Mouse (Mus musculus) lung, embryonic 15.5 days (tissue): ENCODE results near the gene Tmem117. TPM values are rescaled to one million over a fixed set of nuclear protein-coding genes. Genes with fewer than 3 reads are reported as not detected.

Experiments used
- ATAC-seq: fragments of 200-750 bp; cut with Nextera tagmentation; 2 replicates; pipeline ENCODE4 v1.8.0; 2017; ENCODE audit warnings: moderate number of reproducible peaks, borderline replicate concordance; ENCODE audit not compliant: low FRiP score, low TSS enrichment; ENCODE audit errors: extremely low read depth
- H3K27ac ChIP-seq: fragments of 300-500 bp; sonication (generic); 2 replicates; pipeline ENCODE4 v1.5.1; 2015; ENCODE audit warnings: moderate library complexity, mild to moderate bottlenecking, inconsistent platforms
- H3K27me3 ChIP-seq: fragments of 300-500 bp; sonication (generic); 2 replicates; pipeline ENCODE4 v1.6.1; 2015; ENCODE audit warnings: inconsistent platforms
- H3K36me3 ChIP-seq: fragments of 300-500 bp; sonication (generic); 2 replicates; pipeline ENCODE4 v1.6.1; 2015; ENCODE audit warnings: inconsistent platforms
- H3K4me1 ChIP-seq: fragments of 300-500 bp; sonication (generic); 2 replicates; pipeline ENCODE4 v1.6.1; 2015; ENCODE audit warnings: inconsistent platforms
- H3K4me2 ChIP-seq: fragments of 300-500 bp; sonication (generic); 2 replicates; pipeline ENCODE4 v1.6.1; 2015; ENCODE audit warnings: inconsistent platforms, mild to moderate bottlenecking, moderate library complexity
- H3K4me3 ChIP-seq: fragments of 300-500 bp; sonication (generic); 2 replicates; pipeline ENCODE4 v1.5.1; 2015; ENCODE audit warnings: mild to moderate bottlenecking, inconsistent platforms
- H3K9ac ChIP-seq: fragments of 300-500 bp; sonication (generic); 2 replicates; pipeline ENCODE4 v1.6.1; 2015; ENCODE audit warnings: inconsistent platforms
- H3K9me3 ChIP-seq: fragments of 300-500 bp; sonication (generic); 2 replicates; pipeline ENCODE4 v1.6.1; 2016; ENCODE audit warnings: inconsistent platforms
- WGBS: fragments of 180-500 bp; shearing (Covaris S2); methylation state at CpG from one replicate; pipeline ENCODE4 v1.1.7; 2015; 5-methylcytosine and 5-hydroxymethylcytosine counted together
- polyA plus RNA-seq: library from polyadenylated mRNA; unstranded; fragments of >200 nt; fragmentation: Nextera tagmentation; extraction: Ambion mirVana; gene quantifications from 2 replicates; pipeline ENCODE4 v1.2.1, GENCODE M21; 2015

Tmem117 gene
- polyA plus RNA-seq, 1 experiment from 2014 or later: 3.7 TPM

- Histone ChIP-seq H3K36me3 (no peaks in the 10 kb centered on the region), H3K27me3 (no peaks in the 10 kb centered on the region), H3K9me3 (no peaks in the 10 kb centered on the region), H3K4me1 (peaks cover 4% of the 10 kb centered on the region; the same call in 1 of the 2 replicates), H3K4me3 (no peak overlapping the region), H3K27ac (no peak overlapping the region), H3K4me2 (no peak overlapping the region), H3K9ac (no peak overlapping the region)
- ATAC-seq: no peak
- 39% methylated on average over 13 of the region's 13 CpGs for WGBS
These were observed 20.7 kb downstream of the Tmem117 start for GRCm38 (mm10) chr15:94649766-94650120.

- Histone ChIP-seq H3K4me2 (no peak overlapping the region), H3K27me3 (no peaks in the 10 kb centered on the region), H3K36me3 (no peaks in the 10 kb centered on the region), H3K9me3 (no peaks in the 10 kb centered on the region), H3K27ac (no peak overlapping the region), H3K4me3 (no peak overlapping the region), H3K9ac (no peak overlapping the region), H3K4me1 (peaks cover 4% of the 10 kb centered on the region; the same call in 1 of the 2 replicates)
- no peak for ATAC-seq
- 67% methylated on average over 9 of the region's 9 CpGs for WGBS
These were observed 22.3 kb downstream of the Tmem117 start for GRCm38 (mm10) chr15:94651350-94651749.

GRCm38 (mm10) chr15:94651969-94652842 is 23.2 kb downstream of the Tmem117 start:
- H3K27ac ChIP-seq: no peak overlapping the region
- 44% methylated on average over 13 of the region's 13 CpGs for WGBS
- no peak overlapping the region for H3K9ac ChIP-seq
- H3K36me3 ChIP-seq: no peaks in the 10 kb centered on the region
- H3K4me1 ChIP-seq: peaks cover 7% of the 10 kb centered on the region; the same call in 1 of the 2 replicates
- no peak for ATAC-seq
- no peak overlapping the region for H3K4me3 ChIP-seq
- H3K4me2 ChIP-seq: no peak overlapping the region
- H3K9me3 ChIP-seq: no peaks in the 10 kb centered on the region
- H3K27me3 ChIP-seq: no peaks in the 10 kb centered on the region

- Histone ChIP-seq H3K4me3 (no peak overlapping the region), H3K36me3 (no peaks in the 10 kb centered on the region), H3K27me3 (no peaks in the 10 kb centered on the region), H3K9ac (no peak overlapping the region), H3K27ac (no peak overlapping the region), H3K9me3 (no peaks in the 10 kb centered on the region), H3K4me2 (no peak overlapping the region), H3K4me1 (peaks cover 7% of the 10 kb centered on the region; the same call in 1 of the 2 replicates)
- no peak for ATAC-seq
- WGBS: 55% methylated on average over 3 of the region's 3 CpGs
These were observed 23.8 kb downstream of the Tmem117 start for GRCm38 (mm10) chr15:94652843-94653206.

GRCm38 (mm10) chr15:94655811-94656323 is 26.8 kb downstream of the Tmem117 start:
- Histone ChIP-seq H3K9ac (no peak overlapping the region), H3K36me3 (no peaks in the 10 kb centered on the region), H3K4me2 (no peak overlapping the region), H3K27me3 (no peaks in the 10 kb centered on the region), H3K9me3 (no peaks in the 10 kb centered on the region), H3K27ac (0 out of 2 replicates have a peak overlapping the region, but pooled peaks have one; percentile 18), H3K4me1 (peaks cover 10% of the 10 kb centered on the region; the same call in 1 of the 2 replicates), H3K4me3 (no peak overlapping the region)
- WGBS: 69% methylated on average over 13 of the region's 13 CpGs
- ATAC-seq: 0 out of 2 replicates have a peak, but pooled peaks have one; percentile 32

GRCm38 (mm10) chr15:94657882-94658281 is 28.9 kb downstream of the Tmem117 start:
- H3K9ac ChIP-seq: no peak overlapping the region
- no peak overlapping the region for H3K4me3 ChIP-seq
- 64% methylated on average over 6 of the region's 6 CpGs for WGBS
- no peak for ATAC-seq
- no peak overlapping the region for H3K4me2 ChIP-seq
- H3K4me1 ChIP-seq: peaks cover 14% of the 10 kb centered on the region; the same call in 1 of the 2 replicates
- H3K27me3 ChIP-seq: no peaks in the 10 kb centered on the region
- H3K36me3 ChIP-seq: no peaks in the 10 kb centered on the region
- H3K27ac ChIP-seq: no peak overlapping the region
- H3K9me3 ChIP-seq: no peaks in the 10 kb centered on the region

- Histone ChIP-seq H3K27me3 (no peaks in the 10 kb centered on the region), H3K9ac (no peak overlapping the region), H3K36me3 (no peaks in the 10 kb centered on the region), H3K4me2 (no peak overlapping the region), H3K27ac (no peak overlapping the region), H3K9me3 (no peaks in the 10 kb centered on the region), H3K4me1 (peaks cover 14% of the 10 kb centered on the region; the same call in 1 of the 2 replicates), H3K4me3 (no peak overlapping the region)
- WGBS: 67% methylated on average over 13 of the region's 13 CpGs
- no peak for ATAC-seq
These were observed 29.5 kb downstream of the Tmem117 start for GRCm38 (mm10) chr15:94658392-94659111.

GRCm38 (mm10) chr15:94659112-94659437 is 30.0 kb downstream of the Tmem117 start:
- ATAC-seq: no peak
- H3K27ac ChIP-seq: no peak overlapping the region
- H3K9ac ChIP-seq: no peak overlapping the region
- WGBS: 55% methylated on average over 6 of the region's 6 CpGs
- H3K4me1 ChIP-seq: peaks cover 10% of the 10 kb centered on the region; the same call in 1 of the 2 replicates
- H3K4me2 ChIP-seq: no peak overlapping the region
- no peaks in the 10 kb centered on the region for H3K36me3 ChIP-seq
- H3K9me3 ChIP-seq: no peaks in the 10 kb centered on the region
- no peak overlapping the region for H3K4me3 ChIP-seq
- H3K27me3 ChIP-seq: no peaks in the 10 kb centered on the region

- Histone ChIP-seq H3K36me3 (no peaks in the 10 kb centered on the region), H3K4me1 (peaks cover 10% of the 10 kb centered on the region; the same call in 1 of the 2 replicates), H3K4me3 (no peak overlapping the region), H3K27me3 (no peaks in the 10 kb centered on the region), H3K9ac (no peak overlapping the region), H3K9me3 (no peaks in the 10 kb centered on the region), H3K4me2 (peak overlapping the region; percentile 10; the same call in 1 of the 2 replicates), H3K27ac (no peak overlapping the region)
- peak; percentile 62; the same call in 1 of the 2 replicates for ATAC-seq
- WGBS: 13% methylated on average over 7 of the region's 7 CpGs
These were observed 31.9 kb downstream of the Tmem117 start for GRCm38 (mm10) chr15:94660913-94661312.

GRCm38 (mm10) chr15:94661398-94661797 is 32.4 kb downstream of the Tmem117 start:
- no peak overlapping the region for H3K4me3 ChIP-seq
- no peaks in the 10 kb centered on the region for H3K36me3 ChIP-seq
- no peak overlapping the region for H3K9ac ChIP-seq
- H3K4me1 ChIP-seq: peaks cover 10% of the 10 kb centered on the region; the same call in 1 of the 2 replicates
- peak; percentile 43; the same call in 1 of the 2 replicates for ATAC-seq
- no peak overlapping the region for H3K27ac ChIP-seq
- no peaks in the 10 kb centered on the region for H3K9me3 ChIP-seq
- peak overlapping the region; percentile 21; the same call in 1 of the 2 replicates for H3K4me2 ChIP-seq
- WGBS: 18% methylated on average over 9 of the region's 9 CpGs
- no peaks in the 10 kb centered on the region for H3K27me3 ChIP-seq

- peaks cover 8% of the 10 kb centered on the region; the same call in 1 of the 2 replicates for H3K4me1 ChIP-seq
- H3K9ac ChIP-seq: no peak overlapping the region
- WGBS: 81% methylated on average over 6 of the region's 6 CpGs
- H3K27ac ChIP-seq: no peak overlapping the region
- no peak for ATAC-seq
- no peaks in the 10 kb centered on the region for H3K9me3 ChIP-seq
- H3K4me3 ChIP-seq: no peak overlapping the region
- no peaks in the 10 kb centered on the region for H3K27me3 ChIP-seq
- H3K4me2 ChIP-seq: no peak overlapping the region
- no peaks in the 10 kb centered on the region for H3K36me3 ChIP-seq
These were observed 35.6 kb downstream of the Tmem117 start for GRCm38 (mm10) chr15:94664612-94665011.
